8 mouse cellular contexts compared by ENCODE assay signal in the genomic region with DNA sequence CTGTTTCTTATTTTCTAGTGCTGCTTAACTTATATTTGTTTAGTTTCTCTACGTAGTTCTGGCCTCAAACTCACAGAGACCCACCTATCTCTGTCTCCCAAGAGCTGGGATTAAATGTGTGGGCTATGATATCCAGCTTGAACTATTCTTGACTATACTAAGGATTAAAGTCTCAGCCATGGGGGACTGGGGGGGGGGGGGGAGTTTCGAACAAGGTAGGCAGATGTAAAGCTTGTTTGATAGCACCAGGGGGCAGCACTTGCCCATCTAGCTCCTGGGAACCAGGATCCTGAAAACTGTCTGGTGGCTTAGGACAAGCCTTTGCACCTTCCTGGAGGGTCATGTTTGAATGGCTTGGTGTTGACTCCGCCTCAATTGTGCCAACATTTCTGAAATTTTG. TPM values are rescaled to one million over a fixed set of nuclear protein-coding genes. Genes with fewer than 3 reads are reported as not detected.
DNase-seq lines count a peak whose midpoint lies in the region; ATAC-seq lines count a peak whose summit lies in the region.

No protein-coding gene starts in this region.

- peak overlapping the region; percentile 73 for H3K4me3 ChIP-seq in hindbrain, embryonic 15.5 days
- peak overlapping the region; percentile 93 for H3K4me3 ChIP-seq in liver, embryonic 12.5 days

- DNase-seq in left cerebral cortex, postnatal 4 days, result peak; percentile 68
- DNase-seq in left cerebral cortex, adult 8-10 months (ENCODE audit: low spot score in 2 of 2), result no peak
- peak; percentile 92 for DNase-seq in brain, adult 2 months (ENCODE audit: low read depth, low spot score)
- DNase-seq in natural killer cell, adult 2 months (ENCODE audit: low spot score in 2 of 2), result peak; percentile 55 to 66
- DNase-seq in thymus, postnatal 4 days, result peak; percentile 77

- H3K9me3 ChIP-seq in hindbrain, embryonic 15.5 days, result no peaks in the 10 kb centered on the region
- H3K9me3 ChIP-seq in liver, embryonic 12.5 days (replicated peaks), result no peaks in the 10 kb centered on the region

- ATAC-seq in erythroid progenitor cell, adult 5-6 weeks (replicated peaks; ENCODE audit: low FRiP score, poor library complexity, severe bottlenecking), result peak; percentile 47
- 0 out of 2 replicates have a peak, but pooled peaks have one; percentile 15 for ATAC-seq in hindbrain, embryonic 15.5 days (ENCODE audit: low FRiP score, low read depth)
- 0 out of 2 replicates have a peak, but pooled peaks have one; percentile 5 for ATAC-seq in liver, embryonic 12.5 days

- 10% methylated on average over 3 of the region's 3 CpGs for WGBS in hindbrain, embryonic 15.5 days
- WGBS in liver, embryonic 12.5 days (ENCODE audit: insufficient replicate concordance), result 2% methylated on average over 3 of the region's 3 CpGs

- no peaks in the 10 kb centered on the region for H3K27me3 ChIP-seq in hindbrain, embryonic 15.5 days
- H3K27me3 ChIP-seq in liver, embryonic 12.5 days (replicated peaks), result no peaks in the 10 kb centered on the region

- no peak overlapping the region for H3K27ac ChIP-seq in hindbrain, embryonic 15.5 days (replicated peaks)
- peak overlapping the region; percentile 100 for H3K27ac ChIP-seq in liver, embryonic 12.5 days

- H3K4me1 ChIP-seq in hindbrain, embryonic 15.5 days (replicated peaks), result peaks cover 29% of the 10 kb centered on the region
- H3K4me1 ChIP-seq in liver, embryonic 12.5 days, result peaks cover 73% of the 10 kb centered on the region

- intact Hi-C loops in left cerebral cortex, postnatal 4 days (cut with DNase I), result loop anchor here (5.0 kb wide), 1 partner anchor 107 kb away; no protein-coding TSS in a partner anchor

- H3K4me2 ChIP-seq in hindbrain, embryonic 15.5 days, result peak overlapping the region; percentile 100
- H3K4me2 ChIP-seq in liver, embryonic 12.5 days, result peak overlapping the region; percentile 92

- H3K9ac ChIP-seq in hindbrain, embryonic 15.5 days, result no peak overlapping the region; the same call in 1 of the 2 replicates
- peak overlapping the region; percentile 94 for H3K9ac ChIP-seq in liver, embryonic 12.5 days

- peaks cover 38% of the 10 kb centered on the region for H3K36me3 ChIP-seq in hindbrain, embryonic 15.5 days
- H3K36me3 ChIP-seq in liver, embryonic 12.5 days, result peaks cover 50% of the 10 kb centered on the region

RNA-seq across cellular contexts. Expression of gene Apeh, which starts 1.1 kb away (rescaled TPM):
- total RNA-seq in left cerebral cortex, postnatal 4 days (2021), result 10 to 100 TPM; 46.1 to 50.1 TPM
- total RNA-seq in left cerebral cortex, adult 8-10 months (2022), result 10 to 100 TPM; 34.9 to 41.9 (median 39.3) TPM
- 265 and 389 TPM in 2 replicates for total RNA-seq in erythroid progenitor cell, adult 5-6 weeks (2015; ENCODE audit: low replicate concordance)
- total RNA-seq in erythroid progenitor cell, adult 5-6 weeks (2017; ENCODE audit: low replicate concordance), result 454 and 497 TPM in 2 replicates
- polyA plus RNA-seq in hindbrain, embryonic 15.5 days (2015; fragmentation: Nextera tagmentation; extraction: Ambion mirVana), result 52.2 and 62.2 TPM in 2 replicates
- polyA plus RNA-seq in liver, embryonic 12.5 days (2016; fragmentation: Nextera tagmentation; extraction: Ambion mirVana), result 199 and 215 TPM in 2 replicates

RNA-seq across cellular contexts. Expression of gene Rnf123, which starts 12.4 kb away (rescaled TPM):
- 10 to 100 TPM; 92.5 to 93.8 TPM for total RNA-seq in left cerebral cortex, postnatal 4 days (2021)
- 100 to 1,000 TPM; 109 to 112 (median 111) TPM for total RNA-seq in left cerebral cortex, adult 8-10 months (2022)
- total RNA-seq in erythroid progenitor cell, adult 5-6 weeks (2015; ENCODE audit: low replicate concordance), result 1,337 and 1,464 TPM in 2 replicates
- total RNA-seq in erythroid progenitor cell, adult 5-6 weeks (2017; ENCODE audit: low replicate concordance), result 890 and 970 TPM in 2 replicates
- polyA plus RNA-seq in hindbrain, embryonic 15.5 days (2015; fragmentation: Nextera tagmentation; extraction: Ambion mirVana), result 48.9 TPM in 2 replicates
- polyA plus RNA-seq in liver, embryonic 12.5 days (2016; fragmentation: Nextera tagmentation; extraction: Ambion mirVana), result 96.6 and 101 TPM in 2 replicates

RNA-seq across cellular contexts. Expression of gene Mst1, which starts 15.3 kb away (rescaled TPM):
- total RNA-seq in left cerebral cortex, postnatal 4 days (2021), result not detected
- not detected for total RNA-seq in left cerebral cortex, adult 8-10 months (2022)
- total RNA-seq in erythroid progenitor cell, adult 5-6 weeks (2015; ENCODE audit: low replicate concordance), result 22.0 and 63.3 TPM in 2 replicates
- 7.7 and 14.1 TPM in 2 replicates for total RNA-seq in erythroid progenitor cell, adult 5-6 weeks (2017; ENCODE audit: low replicate concordance)
- polyA plus RNA-seq in hindbrain, embryonic 15.5 days (2015; fragmentation: Nextera tagmentation; extraction: Ambion mirVana), result 0.18 TPM in 1 of 2 replicates, not detected in the other
- 14.5 and 15.7 TPM in 2 replicates for polyA plus RNA-seq in liver, embryonic 12.5 days (2016; fragmentation: Nextera tagmentation; extraction: Ambion mirVana)

RNA-seq across cellular contexts. Expression of gene Amigo3, which starts 42.6 kb away (rescaled TPM):
- 1 to 10 TPM; 1.6 to 2.8 TPM for total RNA-seq in left cerebral cortex, postnatal 4 days (2021)
- total RNA-seq in left cerebral cortex, adult 8-10 months (2022), result 1 to 10 TPM in 2 of 4 experiments, under 1 TPM in 2; 0.70 to 1.3 (median 1.0) TPM
- 2.2 TPM in 1 of 2 replicates, not detected in the other for total RNA-seq in erythroid progenitor cell, adult 5-6 weeks (2015; ENCODE audit: low replicate concordance)
- total RNA-seq in erythroid progenitor cell, adult 5-6 weeks (2017; ENCODE audit: low replicate concordance), result 1.1 and 3.6 TPM in 2 replicates
- polyA plus RNA-seq in hindbrain, embryonic 15.5 days (2015; fragmentation: Nextera tagmentation; extraction: Ambion mirVana), result 2.6 and 2.9 TPM in 2 replicates
- polyA plus RNA-seq in liver, embryonic 12.5 days (2016; fragmentation: Nextera tagmentation; extraction: Ambion mirVana), result 2.2 and 2.5 TPM in 2 replicates

RNA-seq across cellular contexts. Expression of gene Gmppb, which starts 46.5 kb away (rescaled TPM):
- 10 to 100 TPM; 15.2 to 15.5 TPM for total RNA-seq in left cerebral cortex, postnatal 4 days (2021)
- total RNA-seq in left cerebral cortex, adult 8-10 months (2022), result 10 to 100 TPM; 13.9 to 17.6 (median 14.8) TPM
- 5.8 and 5.9 TPM in 2 replicates for total RNA-seq in erythroid progenitor cell, adult 5-6 weeks (2015; ENCODE audit: low replicate concordance)
- 6.4 and 13.9 TPM in 2 replicates for total RNA-seq in erythroid progenitor cell, adult 5-6 weeks (2017; ENCODE audit: low replicate concordance)
- polyA plus RNA-seq in hindbrain, embryonic 15.5 days (2015; fragmentation: Nextera tagmentation; extraction: Ambion mirVana), result 21.2 and 23.9 TPM in 2 replicates
- 22.1 and 22.6 TPM in 2 replicates for polyA plus RNA-seq in liver, embryonic 12.5 days (2016; fragmentation: Nextera tagmentation; extraction: Ambion mirVana)

Comparison
In these comparisons a context has a peak if more than half of its experiments do, and no peak if none do; other contexts are left out.
1. DNase-seq: peak in left cerebral cortex, postnatal 4 days (single experiment), brain, adult 2 months (single experiment), natural killer cell, adult 2 months (2 of 2) and thymus, postnatal 4 days (single experiment); none in left cerebral cortex, adult 8-10 months (0 of 2).
2. RNA of gene Apeh, which starts 1.1 kb away (total RNA-seq): 265 to 497 TPM in erythroid progenitor cell, adult 5-6 weeks; 46.1 to 50.1 TPM in left cerebral cortex, postnatal 4 days and 34.9 to 41.9 TPM in left cerebral cortex, adult 8-10 months; every median in the first group is over 4 times any median in the second.
3. RNA of gene Rnf123, which starts 12.4 kb away (total RNA-seq): 890 to 1,464 TPM in erythroid progenitor cell, adult 5-6 weeks; 109 to 112 TPM in left cerebral cortex, adult 8-10 months and 92.5 to 93.8 TPM in left cerebral cortex, postnatal 4 days; every median in the first group is over 4 times any median in the second.
4. RNA of gene Mst1, which starts 15.3 kb away (total RNA-seq): 7.7 to 63.3 TPM in erythroid progenitor cell, adult 5-6 weeks; not detected in left cerebral cortex, postnatal 4 days and not detected in left cerebral cortex, adult 8-10 months; every median in the first group is over 4 times any median in the second.
5. Peak in every context shown above with its lines, with median percentiles within 50 percentile points of each other: ATAC-seq.